Mouse (Mus musculus): ENCODE data around the gene Zfp213. TPM values are rescaled to one million over a fixed set of nuclear protein-coding genes. Genes with fewer than 3 reads are reported as not detected.

Zfp213 gene
- polyA plus RNA-seq, 1 experiment from 2014 or later = 18.1 TPM

- Histone ChIP-seq H3K9me3 (ENCODE audit: control insufficient read depth, low read depth, low read length) (no peaks in the 10 kb centered on the region), H3K36me3 (ENCODE audit: control insufficient read depth, insufficient read depth, low read length) (no peaks in the 10 kb centered on the region), H3K27me3 (ENCODE audit: control insufficient read depth, insufficient read depth, low read length) (no peaks in the 10 kb centered on the region), H3K4me3 (ENCODE audit: low read depth, low read length) (no peak overlapping the region), H3K4me1 (ENCODE audit: control insufficient read depth, insufficient read depth, low read length) (no peaks in the 10 kb centered on the region), H3K4me2 (replicated peaks; ENCODE audit: low read depth, low read length) (no peak overlapping the region), H3K27ac (ENCODE audit: low read length) (no peak overlapping the region), H3K9ac (replicated peaks; ENCODE audit: low read depth, low read length) (no peak overlapping the region)
- ATAC-seq (ENCODE audit: insufficient number of reproducible peaks, insufficient read depth, low FRiP score, low read depth) = peak; percentile 63; the same call in 1 of the 2 replicates
- 71% methylated on average over 2 of the region's 2 CpGs for WGBS
Measured at GRCm38 (mm10) chr17:23518701-23519423, 45.2 kb downstream of the Zfp213 start.

Other genes starting within 250 kb of the Zfp213 start
- gene Vmn2r115, start 220.5 kb downstream of the Zfp213 start, polyA plus RNA-seq (2014; fragmentation: Nextera tagmentation; extraction: Ambion mirVana) = not detected in 2 replicates
- not detected in 2 replicates for gene Vmn2r116, start 179.6 kb downstream of the Zfp213 start, polyA plus RNA-seq (2014; fragmentation: Nextera tagmentation; extraction: Ambion mirVana)
- not detected in 2 replicates for gene Vmn2r117, start 84.5 kb downstream of the Zfp213 start, polyA plus RNA-seq (2014; fragmentation: Nextera tagmentation; extraction: Ambion mirVana)
- 13.6 and 15.7 TPM in 2 replicates for gene Zfp13, start 35.2 kb upstream of the Zfp213 start, polyA plus RNA-seq (2014; fragmentation: Nextera tagmentation; extraction: Ambion mirVana)
- 0.10 TPM in 1 of 2 replicates, not detected in the other for gene Zscan10, start 36.6 kb upstream of the Zfp213 start, polyA plus RNA-seq (2014; fragmentation: Nextera tagmentation; extraction: Ambion mirVana)
- 0.74 and 0.77 TPM in 2 replicates for gene Mmp25, start 81.0 kb upstream of the Zfp213 start, polyA plus RNA-seq (2014; fragmentation: Nextera tagmentation; extraction: Ambion mirVana)
- gene Bicdl2, start 96.3 kb upstream of the Zfp213 start, polyA plus RNA-seq (2014; fragmentation: Nextera tagmentation; extraction: Ambion mirVana) = 2.4 and 3.1 TPM in 2 replicates
- 110 TPM in 2 replicates for gene Hcfc1r1, start 109.4 kb upstream of the Zfp213 start, polyA plus RNA-seq (2014; fragmentation: Nextera tagmentation; extraction: Ambion mirVana)
- gene Thoc6, start 109.6 kb upstream of the Zfp213 start, polyA plus RNA-seq (2014; fragmentation: Nextera tagmentation; extraction: Ambion mirVana) = 36.5 and 40.0 TPM in 2 replicates
- 18.0 and 20.7 TPM in 2 replicates for gene Tnfrsf12a, start 113.2 kb upstream of the Zfp213 start, polyA plus RNA-seq (2014; fragmentation: Nextera tagmentation; extraction: Ambion mirVana)
- gene Cldn6, start 115.0 kb upstream of the Zfp213 start, polyA plus RNA-seq (2014; fragmentation: Nextera tagmentation; extraction: Ambion mirVana) = 149 and 158 TPM in 2 replicates
- 2.9 and 3.0 TPM in 2 replicates for gene Cldn9, start 119.8 kb upstream of the Zfp213 start, polyA plus RNA-seq (2014; fragmentation: Nextera tagmentation; extraction: Ambion mirVana)
- gene 1520401A03Rik, start 158.5 kb upstream of the Zfp213 start, polyA plus RNA-seq (2014; fragmentation: Nextera tagmentation; extraction: Ambion mirVana) = 0.20 TPM in 1 of 2 replicates, not detected in the other
- gene Pkmyt1, start 162.1 kb upstream of the Zfp213 start, polyA plus RNA-seq (2014; fragmentation: Nextera tagmentation; extraction: Ambion mirVana) = 54.8 and 55.9 TPM in 2 replicates
- 24.7 and 25.2 TPM in 2 replicates for gene Paqr4, start 176.6 kb upstream of the Zfp213 start, polyA plus RNA-seq (2014; fragmentation: Nextera tagmentation; extraction: Ambion mirVana)
- gene Kremen2, start 181.6 kb upstream of the Zfp213 start, polyA plus RNA-seq (2014; fragmentation: Nextera tagmentation; extraction: Ambion mirVana) = 0.45 and 0.69 TPM in 2 replicates
- 54.3 and 57.3 TPM in 2 replicates for gene Flywch1, start 207.4 kb upstream of the Zfp213 start, polyA plus RNA-seq (2014; fragmentation: Nextera tagmentation; extraction: Ambion mirVana)
- 29.0 and 31.0 TPM in 2 replicates for gene Flywch2, start 221.8 kb upstream of the Zfp213 start, polyA plus RNA-seq (2014; fragmentation: Nextera tagmentation; extraction: Ambion mirVana)
- gene Srrm2, start 226.3 kb upstream of the Zfp213 start, polyA plus RNA-seq (2014; fragmentation: Nextera tagmentation; extraction: Ambion mirVana) = 513 and 521 TPM in 2 replicates

Measured in stomach, embryonic 14.5 days (tissue).